Mouse (Mus musculus): ENCODE data around the gene Ush2a.

Ush2a gene

GRCm38 (mm10) chr1:188387321-188387720 is 125.5 kb downstream of the Ush2a start:
- DNase-seq (ENCODE audit: low read depth, low spot score), result no peak

- DNase-seq (ENCODE audit: low read depth, low spot score), result no peak
These were observed 126.1 kb downstream of the Ush2a start for GRCm38 (mm10) chr1:188387820-188388471.

GRCm38 (mm10) chr1:188390080-188390479 is 128.3 kb downstream of the Ush2a start:
- DNase-seq (ENCODE audit: low read depth, low spot score), result no peak

- no peak for DNase-seq (ENCODE audit: low read depth, low spot score)
These were observed 145.4 kb downstream of the Ush2a start for GRCm38 (mm10) chr1:188407176-188407575.

GRCm38 (mm10) chr1:188407613-188408386 is 146.0 kb downstream of the Ush2a start:
- DNase-seq (ENCODE audit: low read depth, low spot score), result no peak

- DNase-seq (ENCODE audit: low read depth, low spot score), result no peak
These were observed 148.7 kb downstream of the Ush2a start for GRCm38 (mm10) chr1:188410547-188410946.

GRCm38 (mm10) chr1:188420543-188420942 is 158.7 kb downstream of the Ush2a start:
- no peak for DNase-seq (ENCODE audit: low read depth, low spot score)

GRCm38 (mm10) chr1:188428172-188428571 is 166.3 kb downstream of the Ush2a start:
- no peak for DNase-seq (ENCODE audit: low read depth, low spot score)

- no peak for DNase-seq (ENCODE audit: low read depth, low spot score)
These were observed 168.9 kb downstream of the Ush2a start for GRCm38 (mm10) chr1:188430689-188431088.

GRCm38 (mm10) chr1:188447964-188448363 is 186.1 kb downstream of the Ush2a start:
- DNase-seq (ENCODE audit: low read depth, low spot score), result no peak

GRCm38 (mm10) chr1:188456466-188457175 is 194.8 kb downstream of the Ush2a start:
- DNase-seq (ENCODE audit: low read depth, low spot score), result no peak

- no peak for DNase-seq (ENCODE audit: low read depth, low spot score)
These were observed 195.6 kb downstream of the Ush2a start for GRCm38 (mm10) chr1:188457221-188458008.

GRCm38 (mm10) chr1:188461203-188461602 is 199.4 kb downstream of the Ush2a start:
- no peak for DNase-seq (ENCODE audit: low read depth, low spot score)

- DNase-seq (ENCODE audit: low read depth, low spot score), result no peak
These were observed 202.8 kb downstream of the Ush2a start for GRCm38 (mm10) chr1:188464653-188465052.

- no peak for DNase-seq (ENCODE audit: low read depth, low spot score)
These were observed 206.6 kb downstream of the Ush2a start for GRCm38 (mm10) chr1:188468371-188468783.

GRCm38 (mm10) chr1:188504958-188505357 is 243.1 kb downstream of the Ush2a start:
- peak; percentile 3 for DNase-seq (ENCODE audit: low read depth, low spot score)

GRCm38 (mm10) chr1:188518792-188519191 is 257.0 kb downstream of the Ush2a start:
- no peak for DNase-seq (ENCODE audit: low read depth, low spot score)

GRCm38 (mm10) chr1:188527451-188527850 is 265.6 kb downstream of the Ush2a start:
- DNase-seq (ENCODE audit: low read depth, low spot score), result no peak

- no peak for DNase-seq (ENCODE audit: low read depth, low spot score)
These were observed 267.8 kb downstream of the Ush2a start for GRCm38 (mm10) chr1:188529606-188530131.

GRCm38 (mm10) chr1:188537021-188537420 is 275.2 kb downstream of the Ush2a start:
- no peak for DNase-seq (ENCODE audit: low read depth, low spot score)

GRCm38 (mm10) chr1:188539621-188540020 is 277.8 kb downstream of the Ush2a start:
- no peak for DNase-seq (ENCODE audit: low read depth, low spot score)
